Mouse (Mus musculus) adrenal gland, adult 8-10 months (tissue): ENCODE measurements at regions not wholly inside any gene's neighbourhood (a gene's known extent, or its start where the extent isn't known, plus 50 kb on each side); places are given as distances from the start of the nearest gene placed in this dataset.

ENCODE experiments used
- DNase-seq: peaks from one replicate; pipeline ENCODE4 v3.0.0; 2022

- no peak for DNase-seq
Measured at GRCm38 (mm10) chr4:7091201-7091814, 1147.5 kb downstream of the Car8 start.
